Mouse (Mus musculus): ENCODE data around the gene Isg15. TPM values are rescaled to one million over a fixed set of nuclear protein-coding genes. Genes with fewer than 3 reads are reported as not detected.
A peak's percentile ranks its signal among the peaks of the same experiment; 100 is the strongest.

Isg15 gene
- total and polyA plus RNA-seq, 2 experiments from 2014 or later = 7.0 to 19.9 TPM

DNA sequence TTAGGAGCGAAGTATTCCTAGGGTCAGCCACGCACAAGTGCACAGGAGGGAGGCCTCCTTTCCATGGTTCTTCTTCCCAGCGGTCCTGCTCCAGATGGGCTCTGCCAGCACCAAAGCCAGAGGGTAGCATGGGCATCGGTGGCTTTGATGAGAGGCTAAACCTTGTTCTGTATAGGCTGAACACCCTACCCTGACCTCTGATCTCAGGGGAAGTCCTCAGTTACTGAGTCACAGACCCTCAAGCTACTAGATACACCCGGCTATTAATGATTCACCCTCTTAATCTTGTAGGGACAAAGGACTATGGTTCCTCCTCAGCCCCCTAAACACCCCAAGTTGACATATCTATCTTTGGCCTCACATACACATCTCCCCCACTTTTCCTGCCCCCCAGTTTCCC is 6.7 kb downstream of the Isg15 start:
- no peak overlapping the region for H3K9ac ChIP-seq (replicated peaks; ENCODE audit: low read depth, low read length)
- H3K9me3 ChIP-seq (replicated peaks; ENCODE audit: control insufficient read depth, low read length) = no peaks in the 10 kb centered on the region
- H3K27ac ChIP-seq (ENCODE audit: low read depth) = no peak overlapping the region
- H3K4me3 ChIP-seq (ENCODE audit: low read depth, low read length) = no peak overlapping the region
- TF ChIP-seq EP300 (IDR thresholded peaks at IDR 0.05; ENCODE audit: low read depth) (no peak), CTCF (IDR thresholded peaks at IDR 0.05; ENCODE audit: low read depth) (no peak)
- DNase-seq (ENCODE audit: low spot score) = no peak
- H3K4me1 ChIP-seq (ENCODE audit: control insufficient read depth, insufficient read depth) = peaks cover 25% of the 10 kb centered on the region
- no peak for ATAC-seq (ENCODE audit: insufficient read depth, low read depth)
- no peaks in the 10 kb centered on the region for H3K27me3 ChIP-seq (ENCODE audit: control insufficient read depth, insufficient read depth, low read length)
- no peak overlapping the region for H3K4me2 ChIP-seq (ENCODE audit: low read depth, low read length)
- WGBS = 80% methylated on average over 5 of the region's 5 CpGs
- H3K36me3 ChIP-seq (replicated peaks; ENCODE audit: control insufficient read depth, insufficient read depth, low read length) = peaks cover 6% of the 10 kb centered on the region; the same call in 1 of the 2 replicates

DNA sequence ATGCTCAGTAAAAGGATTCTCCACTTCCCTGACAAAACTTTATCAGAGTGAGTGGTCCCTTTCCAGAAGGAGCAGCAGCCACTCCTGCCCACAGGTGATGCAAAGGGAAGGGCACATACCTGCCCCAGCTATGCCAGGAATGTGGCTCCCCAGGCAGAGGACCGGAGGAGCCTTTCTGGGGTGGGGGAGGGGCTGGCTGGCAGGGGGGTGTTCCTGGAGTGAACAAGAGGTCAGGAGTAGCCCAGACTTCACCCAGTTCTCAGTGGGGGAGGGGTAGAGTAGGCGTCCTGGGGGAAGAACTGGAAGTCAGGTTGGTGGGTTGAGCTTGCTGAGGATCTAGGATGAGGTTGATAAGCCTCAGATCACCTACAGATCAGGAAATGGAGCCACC is 7.4 kb downstream of the Isg15 start:
- Histone ChIP-seq H3K36me3 (replicated peaks; ENCODE audit: control insufficient read depth, insufficient read depth, low read length) (peaks cover 6% of the 10 kb centered on the region; the same call in 1 of the 2 replicates), H3K4me1 (ENCODE audit: control insufficient read depth, insufficient read depth) (peaks cover 28% of the 10 kb centered on the region), H3K27ac (ENCODE audit: low read depth) (no peak overlapping the region), H3K4me3 (ENCODE audit: low read depth, low read length) (no peak overlapping the region), H3K9me3 (replicated peaks; ENCODE audit: control insufficient read depth, low read length) (no peaks in the 10 kb centered on the region), H3K4me2 (ENCODE audit: low read depth, low read length) (no peak overlapping the region), H3K27me3 (ENCODE audit: control insufficient read depth, insufficient read depth, low read length) (no peaks in the 10 kb centered on the region), H3K9ac (replicated peaks; ENCODE audit: low read depth, low read length) (no peak overlapping the region)
- no peak for TF ChIP-seq EP300 (IDR thresholded peaks at IDR 0.05; ENCODE audit: low read depth)
- TF ChIP-seq CTCF (IDR thresholded peaks at IDR 0.05; ENCODE audit: low read depth) = no peak
- ATAC-seq (ENCODE audit: insufficient read depth, low read depth) (no peak), DNase-seq (ENCODE audit: low spot score) (no peak)
- WGBS = 32% methylated on average over 2 of the region's 2 CpGs

DNA sequence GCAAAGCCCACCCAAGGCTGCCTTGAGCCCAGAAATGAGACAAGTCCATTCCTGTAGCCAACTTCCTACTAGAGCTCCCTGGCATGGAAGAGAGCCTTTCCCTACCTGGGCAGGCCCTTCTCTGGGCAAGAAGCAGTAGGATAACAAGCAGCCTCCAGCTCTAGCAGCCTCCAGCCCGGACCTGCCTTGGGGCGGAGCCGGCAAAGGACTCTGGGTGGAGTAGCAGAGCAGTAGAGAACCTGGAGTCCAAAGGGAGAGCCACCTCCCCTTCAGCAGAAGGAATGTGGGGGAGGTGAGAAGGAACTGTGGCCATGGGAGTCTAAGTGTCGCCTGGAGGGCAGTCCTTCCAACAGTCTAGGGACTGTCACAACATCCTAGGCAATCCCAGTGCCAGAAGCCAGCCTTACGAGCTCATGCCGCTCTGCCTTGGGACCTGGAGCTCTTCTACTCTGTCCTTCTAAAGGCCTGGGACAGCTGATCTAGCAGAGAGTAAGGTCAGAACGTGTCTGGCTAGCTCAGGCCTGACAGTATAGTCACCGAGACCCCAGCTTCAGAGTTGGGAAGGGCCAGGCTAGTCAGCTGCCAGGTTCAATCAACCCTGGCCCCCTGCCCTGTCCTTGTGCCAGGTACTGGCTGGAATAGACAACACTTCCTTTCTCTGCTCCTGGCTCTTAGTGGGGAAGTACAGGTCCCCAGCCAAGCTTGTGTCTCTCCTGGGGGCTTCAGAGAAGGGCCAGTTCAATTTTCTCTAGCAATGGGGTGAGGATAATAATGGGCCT is 8.0 kb downstream of the Isg15 start:
- DNase-seq (ENCODE audit: low spot score) = no peak

DNA sequence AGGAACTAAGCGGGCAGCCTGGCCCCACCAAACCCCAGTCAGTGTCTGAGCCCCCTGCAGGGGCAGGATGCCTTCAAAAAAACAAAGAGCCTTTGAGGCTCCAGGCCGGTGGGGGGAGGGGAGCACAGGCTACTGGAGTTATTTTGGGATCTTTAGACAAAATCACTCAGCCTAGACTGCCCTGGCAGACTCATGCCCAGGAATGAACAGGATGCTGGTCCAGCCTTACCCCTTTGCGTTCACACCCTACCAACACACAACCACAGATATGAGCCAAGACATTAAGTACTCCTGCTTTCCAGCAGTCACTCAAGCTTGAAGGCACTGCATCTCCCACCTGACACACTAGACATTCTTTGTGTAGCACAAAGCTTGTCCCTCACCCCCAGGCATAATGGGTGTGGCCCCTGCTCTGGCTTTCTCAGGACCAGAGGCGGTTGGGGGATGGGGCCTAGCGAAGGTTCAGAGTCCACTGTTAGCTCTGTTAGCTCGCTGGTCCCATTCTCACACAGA is 11.8 kb downstream of the Isg15 start:
- DNase-seq (ENCODE audit: low spot score) (no peak), ATAC-seq (ENCODE audit: insufficient read depth, low read depth) (peak; percentile 30; the same call in 1 of the 2 replicates)
- Histone ChIP-seq H3K4me2 (ENCODE audit: low read depth, low read length) (no peak overlapping the region), H3K27ac (ENCODE audit: low read depth) (no peak overlapping the region), H3K9me3 (replicated peaks; ENCODE audit: control insufficient read depth, low read length) (no peaks in the 10 kb centered on the region), H3K36me3 (replicated peaks; ENCODE audit: control insufficient read depth, insufficient read depth, low read length) (peaks cover 6% of the 10 kb centered on the region; the same call in 1 of the 2 replicates), H3K4me1 (ENCODE audit: control insufficient read depth, insufficient read depth) (peaks cover 37% of the 10 kb centered on the region), H3K27me3 (ENCODE audit: control insufficient read depth, insufficient read depth, low read length) (no peaks in the 10 kb centered on the region), H3K9ac (replicated peaks; ENCODE audit: low read depth, low read length) (no peak overlapping the region; the same call in 1 of the 2 replicates), H3K4me3 (ENCODE audit: low read depth, low read length) (no peak overlapping the region)
- 33% methylated on average over 6 of the region's 6 CpGs for WGBS
- no peak for TF ChIP-seq EP300 (IDR thresholded peaks at IDR 0.05; ENCODE audit: low read depth)
- no peak for TF ChIP-seq CTCF (IDR thresholded peaks at IDR 0.05; ENCODE audit: low read depth)

More for the DNA sequence above, 8.0 kb downstream of the Isg15 start:
- ATAC-seq (ENCODE audit: insufficient read depth, low read depth) = no peak
- Histone ChIP-seq H3K9me3 (replicated peaks; ENCODE audit: control insufficient read depth, low read length) (no peaks in the 10 kb centered on the region), H3K4me2 (ENCODE audit: low read depth, low read length) (no peak overlapping the region), H3K27me3 (ENCODE audit: control insufficient read depth, insufficient read depth, low read length) (no peaks in the 10 kb centered on the region), H3K36me3 (replicated peaks; ENCODE audit: control insufficient read depth, insufficient read depth, low read length) (peaks cover 6% of the 10 kb centered on the region; the same call in 1 of the 2 replicates), H3K9ac (replicated peaks; ENCODE audit: low read depth, low read length) (no peak overlapping the region), H3K4me3 (ENCODE audit: low read depth, low read length) (no peak overlapping the region), H3K27ac (ENCODE audit: low read depth) (peak overlapping the region; percentile 54), H3K4me1 (ENCODE audit: control insufficient read depth, insufficient read depth) (peaks cover 28% of the 10 kb centered on the region)
- WGBS = 44% methylated on average over 8 of the region's 8 CpGs
- TF ChIP-seq CTCF (IDR thresholded peaks at IDR 0.05; ENCODE audit: low read depth) = no peak
- TF ChIP-seq EP300 (IDR thresholded peaks at IDR 0.05; ENCODE audit: low read depth) = no peak

DNA sequence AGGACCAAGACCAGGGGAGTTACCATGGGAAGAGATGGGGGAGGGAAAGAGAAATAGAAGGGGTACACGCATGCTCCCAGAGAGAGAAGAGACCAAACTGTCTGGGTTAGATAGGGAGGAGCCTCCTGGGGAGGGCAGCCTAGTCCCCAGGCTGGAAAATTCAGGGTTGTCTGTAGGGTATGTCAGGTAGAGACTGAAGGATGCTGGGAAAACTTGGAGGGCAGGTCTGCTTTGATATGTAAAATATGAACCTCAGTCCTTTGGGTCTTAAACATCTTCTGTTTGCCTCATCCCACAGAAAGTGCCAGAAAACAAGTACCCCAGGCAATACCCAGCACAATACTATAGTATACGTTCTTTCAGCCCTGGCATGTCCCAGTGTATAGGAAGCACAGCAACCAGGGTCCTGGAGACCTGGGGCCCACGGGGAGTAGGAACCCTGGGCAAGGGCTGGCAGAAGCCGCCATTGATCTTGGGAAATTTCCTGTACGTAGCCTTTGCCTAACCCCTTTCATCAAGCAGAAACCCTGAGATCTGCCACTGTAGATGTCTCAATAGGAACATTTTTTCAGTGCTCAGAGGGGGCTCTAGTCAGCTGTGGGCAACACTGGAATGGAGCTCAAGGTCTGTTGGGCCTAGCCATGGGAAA is 12.3 kb downstream of the Isg15 start:
- Histone ChIP-seq H3K9ac (replicated peaks; ENCODE audit: low read depth, low read length) (no peak overlapping the region), H3K27ac (ENCODE audit: low read depth) (no peak overlapping the region), H3K4me3 (ENCODE audit: low read depth, low read length) (no peak overlapping the region), H3K36me3 (replicated peaks; ENCODE audit: control insufficient read depth, insufficient read depth, low read length) (peaks cover 6% of the 10 kb centered on the region; the same call in 1 of the 2 replicates), H3K27me3 (ENCODE audit: control insufficient read depth, insufficient read depth, low read length) (no peaks in the 10 kb centered on the region), H3K9me3 (replicated peaks; ENCODE audit: control insufficient read depth, low read length) (no peaks in the 10 kb centered on the region), H3K4me1 (ENCODE audit: control insufficient read depth, insufficient read depth) (peaks cover 34% of the 10 kb centered on the region), H3K4me2 (ENCODE audit: low read depth, low read length) (no peak overlapping the region)
- ATAC-seq (ENCODE audit: insufficient read depth, low read depth) (no peak), DNase-seq (ENCODE audit: low spot score) (no peak)
- 73% methylated on average over 5 of the region's 5 CpGs for WGBS
- TF ChIP-seq EP300 (IDR thresholded peaks at IDR 0.05; ENCODE audit: low read depth) (no peak), CTCF (IDR thresholded peaks at IDR 0.05; ENCODE audit: low read depth) (no peak)
